Mouse (Mus musculus) CH12.LX (cell line): ENCODE data around the gene Tbc1d14.

Source experiments
- CTCF ChIP-seq, 2 experiments: IDR thresholded peaks in 1 of 2; conservative IDR thresholded peaks in 1 of 2; 2 replicates each; pipeline ENCODE4 v1.5.1; 2011 to 2012; ENCODE audit warnings: low read depth in 2 of 2, low read length in 2 of 2, improper control_type of control experiment in 1 of 2, inconsistent platforms in 1 of 2, mild to moderate bottlenecking in 1 of 2, moderate library complexity in 1 of 2
- EP300 ChIP-seq: IDR thresholded peaks from 2 replicates; pipeline ENCODE4 v1.6.1; 2011; ENCODE audit warnings: low read length, improper control_type of control experiment
- MAFK ChIP-seq: IDR thresholded peaks from 2 replicates; pipeline ENCODE4 v1.6.1; 2011; ENCODE audit warnings: low read length, improper control_type of control experiment; ENCODE audit not compliant: insufficient replicate concordance
- POLR2A ChIP-seq: IDR thresholded peaks from 2 replicates; pipeline ENCODE4 v1.6.1; 2011; ENCODE audit warnings: low read depth, mild to moderate bottlenecking, improper control_type of control experiment, low read length
- POLR2AphosphoS2 ChIP-seq: IDR thresholded peaks from 2 replicates; pipeline ENCODE4 v1.6.1; 2011; ENCODE audit warnings: low read depth, low read length, improper control_type of control experiment
- TCF12 ChIP-seq: IDR thresholded peaks from 2 replicates; pipeline ENCODE4 v1.6.1; 2014; ENCODE audit warnings: low read depth, mild to moderate bottlenecking, inconsistent platforms, low read length, improper control_type of control experiment
- ZNF384 ChIP-seq: IDR thresholded peaks from 2 replicates; pipeline ENCODE4 v1.6.1; 2012; ENCODE audit warnings: low read depth, low read length, improper control_type of control experiment, inconsistent platforms

DNA sequence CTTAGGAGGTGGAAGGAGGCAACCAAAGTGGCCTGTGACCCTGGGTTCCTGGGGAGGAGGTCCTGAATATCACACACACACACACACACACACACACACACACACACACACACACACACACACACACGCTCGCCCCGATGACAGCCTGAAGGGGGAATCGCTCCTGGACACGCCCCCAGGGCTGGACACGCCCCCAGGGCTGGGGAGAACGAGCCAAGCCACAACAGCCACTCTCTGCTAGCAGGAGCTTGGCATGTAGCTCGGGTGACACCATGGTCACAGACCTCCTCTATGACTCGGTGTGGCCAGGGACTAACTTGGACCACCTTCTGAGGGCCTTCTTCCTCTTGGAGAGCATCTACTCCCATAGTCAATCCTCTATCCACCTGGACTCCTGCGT is 142.0 kb downstream of the Tbc1d14 start:
- TF ChIP-seq POLR2A (no peak), MAFK (no peak), EP300 (no peak), ZNF384 (no peak), CTCF (conservative IDR thresholded peaks at IDR 0.05 in 1 of 2, IDR thresholded peaks at IDR 0.05 in 1 of 2; ENCODE audit: low read depth in 2 of 2, low read length in 2 of 2) (no peak), TCF12 (no peak), POLR2AphosphoS2 (no peak)
